ENCODE assay signal across 16 mouse cellular contexts in the genomic region with DNA sequence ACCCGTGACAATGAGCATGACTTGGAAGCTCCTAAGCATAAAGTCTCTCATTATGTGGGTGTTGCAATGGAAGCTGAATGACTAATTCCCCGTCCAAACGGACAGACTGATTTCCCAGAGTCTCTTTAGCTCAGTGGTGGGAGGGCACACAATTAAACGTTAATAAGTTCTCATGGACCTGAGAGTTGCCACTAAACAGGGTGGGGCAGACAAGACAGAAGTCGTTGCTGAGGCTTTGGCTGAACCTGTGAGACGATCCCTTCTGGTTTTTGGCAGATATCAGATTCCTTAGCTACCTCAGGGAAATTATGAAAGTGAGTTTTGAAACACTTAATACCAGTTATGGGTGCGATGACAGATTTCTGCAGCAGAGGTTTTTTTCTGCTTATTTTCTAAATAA.
"Had no signal": no experiment of that assay in that cellular context is flagged by ENCODE, and none has a peak within 500 bp of the region (broad histone marks: within the 10 kb centered on the region; RNA-seq: fewer than 3 reads in every experiment).

No protein-coding gene starts in this region.

- H3K27ac ChIP-seq: lung, embryonic 15.5 days; macrophage; midbrain, embryonic 13.5 days; midbrain, embryonic 15.5 days; neural tube, embryonic 12.5 days had no signal

- ATAC-seq: lung, postnatal 0 days; midbrain, embryonic 13.5 days; midbrain, embryonic 15.5 days had no signal

- H3K4me3 ChIP-seq: lung, embryonic 15.5 days; midbrain, embryonic 13.5 days; midbrain, embryonic 15.5 days; neural tube, embryonic 12.5 days had no signal

- DNase-seq: lung, adult 18-20 months; lung, postnatal 14 days; lung, postnatal 36 days; right cerebral cortex, adult 18-20 months; right cerebral cortex, postnatal 25 days; right cerebral cortex, postnatal 4 days; spleen, adult 18-20 months; thymus, adult 18-20 months; thymus, postnatal 14 days; thymus, postnatal 36 days had no signal

- H3K4me1 ChIP-seq: midbrain, embryonic 15.5 days; neural tube, embryonic 12.5 days had no signal
